Mouse (Mus musculus): ENCODE data around the gene Tns1.

- TF ChIP-seq UBTF (IDR thresholded peaks at IDR 0.05; ENCODE audit: borderline replicate concordance, insufficient read depth, low read depth, low read length) = no peak
- no peak for TF ChIP-seq POLR2A (IDR thresholded peaks at IDR 0.05; ENCODE audit: control insufficient read depth in 1 of 2, insufficient read depth in 1 of 2, low read depth in 1 of 2, low read length in 2 of 2, poor library complexity in 1 of 2)
- TF ChIP-seq CTCF (IDR thresholded peaks at IDR 0.05 in 2 of 3, conservative IDR thresholded peaks at IDR 0.05 in 1 of 3; ENCODE audit: control insufficient read depth in 1 of 3, insufficient read depth in 1 of 3, low read depth in 2 of 3, low read length in 3 of 3, poor library complexity in 1 of 3, severe bottlenecking in 1 of 3) = no peak
- TF ChIP-seq EP300 (IDR thresholded peaks at IDR 0.05; ENCODE audit: low read depth in 1 of 2, low read length in 2 of 2) = no peak
- no peak for TF ChIP-seq BHLHE40 (IDR thresholded peaks at IDR 0.05; ENCODE audit: borderline replicate concordance, low read depth, low read length)
- TF ChIP-seq ETS1 (IDR thresholded peaks at IDR 0.05; ENCODE audit: low read depth, low read length) = no peak
- no peak for TF ChIP-seq NRF1 (IDR thresholded peaks at IDR 0.05; ENCODE audit: insufficient read depth, low read depth, low read length, poor library complexity, severe bottlenecking)
- TF ChIP-seq GATA1 (IDR thresholded peaks at IDR 0.05; ENCODE audit: low read depth, low read length) = no peak
- no peak for TF ChIP-seq NELFE (IDR thresholded peaks at IDR 0.05; ENCODE audit: low read depth, low read length)
- TF ChIP-seq USF2 (IDR thresholded peaks at IDR 0.05; ENCODE audit: borderline replicate concordance in 1 of 2, insufficient read depth in 1 of 2, low read depth in 1 of 2, low read length in 2 of 2) = no peak
- TF ChIP-seq CHD2 (IDR thresholded peaks at IDR 0.05; ENCODE audit: low read length) = no peak
Measured at GRCm38 (mm10) chr1:74053068-74053467, 71.2 kb downstream of the Tns1 start.
